Mouse (Mus musculus): ENCODE data around the gene Ctsh.
A peak's percentile ranks its signal among the peaks of the same experiment; 100 is the strongest.
"Not testable (repeated sequence)": the region's sequence is repeated elsewhere in the genome, so short reads cannot be mapped to it uniquely, and the experiment has no call there.

Gene Ctsh

DNA sequence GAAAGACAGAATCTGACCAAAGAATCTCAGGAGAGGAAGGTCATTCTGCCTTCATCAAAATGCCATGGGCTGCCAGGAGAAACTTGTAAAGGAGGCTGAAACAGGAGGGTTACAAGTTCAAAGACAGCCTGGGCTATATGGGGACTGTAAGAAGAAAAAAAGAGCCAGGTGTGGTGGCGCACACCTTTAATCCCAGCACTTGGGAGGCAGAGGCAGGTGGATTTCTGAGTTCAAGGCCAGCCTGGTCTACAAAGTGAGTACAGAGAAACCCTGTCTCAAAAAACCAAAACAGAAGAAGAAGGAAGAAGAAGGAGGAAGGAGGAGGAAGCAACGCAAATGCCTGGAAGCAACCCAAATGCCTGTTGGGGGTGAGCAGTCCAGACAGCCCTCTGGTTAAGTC, at the start of gene Ctsh:
Gene Ctsh, plus strand, starts transcription at position 301 of the 400 bp plus-strand sequence.
- no peak for DNase-seq (ENCODE audit: low spot score)

- DNase-seq (ENCODE audit: low spot score): no peak
These were observed 47.5 kb upstream of the Ctsh start for GRCm38 (mm10) chr9:90006432-90006831.

DNA sequence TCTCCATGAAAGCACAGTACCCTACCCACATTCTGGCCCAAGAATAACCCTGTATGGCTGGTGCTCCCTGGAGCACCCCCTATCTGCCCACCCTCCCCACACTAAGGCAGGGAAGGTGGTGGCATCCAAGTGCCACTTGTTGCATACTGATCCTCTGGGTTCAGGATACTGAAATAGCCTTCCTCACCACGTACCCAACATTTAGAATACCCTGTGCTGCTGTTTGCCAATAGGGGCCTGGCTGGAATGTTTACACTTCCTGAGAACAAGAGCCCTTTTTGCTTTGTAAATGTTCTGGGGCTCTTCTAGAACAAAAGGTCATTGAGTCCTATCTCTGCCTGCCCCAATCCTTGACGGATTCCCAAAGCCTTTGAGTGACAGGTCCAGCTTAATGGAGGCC, 46.9 kb upstream of the Ctsh start:
- no peak for DNase-seq (ENCODE audit: low spot score)

DNA sequence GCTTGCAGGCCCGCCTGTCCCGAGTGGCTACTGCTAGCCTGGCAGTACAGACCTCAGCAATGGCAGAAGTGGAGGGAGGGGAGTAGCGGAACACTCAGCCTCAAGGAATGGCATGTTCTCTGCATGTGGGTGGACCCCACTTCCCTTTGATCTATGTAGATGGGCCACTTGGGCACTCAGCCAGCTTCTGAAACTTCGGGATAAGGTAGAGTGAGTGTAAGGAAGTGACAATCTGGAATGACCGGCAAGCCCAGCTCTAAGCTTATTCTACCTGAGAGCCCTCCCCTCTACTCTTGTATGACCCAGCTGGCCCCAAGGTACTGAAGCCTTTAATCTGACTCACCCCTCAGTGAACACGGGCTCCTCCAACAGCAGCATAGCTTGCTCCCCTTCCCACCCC, 45.8 kb upstream of the Ctsh start:
- no peak for DNase-seq (ENCODE audit: low spot score)

DNA sequence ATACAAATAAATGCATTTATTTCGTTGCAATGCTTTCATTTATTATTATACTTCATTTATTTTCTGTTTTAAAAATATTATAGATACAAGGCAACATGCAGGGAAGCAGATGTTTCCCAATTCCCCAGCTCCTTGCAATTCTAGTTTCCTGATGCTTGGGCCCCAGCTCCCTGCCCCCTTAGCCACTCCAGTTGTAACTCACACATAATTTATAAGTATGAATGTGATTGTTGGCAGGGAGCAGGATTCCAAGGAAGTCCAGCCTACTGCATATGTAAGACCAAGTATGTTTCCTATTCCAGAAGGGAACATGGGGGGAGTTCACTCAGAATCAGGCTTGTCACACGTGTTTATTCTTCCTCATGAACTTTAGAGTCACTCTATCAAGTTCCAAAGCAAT, 42.1 kb upstream of the Ctsh start:
- DNase-seq (ENCODE audit: low spot score): no peak

- DNase-seq (ENCODE audit: low spot score): no peak
These were observed 39.3 kb upstream of the Ctsh start for GRCm38 (mm10) chr9:90014649-90015048.

- no peak for DNase-seq (ENCODE audit: low spot score)
These were observed 37.7 kb upstream of the Ctsh start for GRCm38 (mm10) chr9:90016204-90016603.

GRCm38 (mm10) chr9:90020866-90021265, 33.1 kb upstream of the Ctsh start:
- no peak for DNase-seq (ENCODE audit: low spot score)

GRCm38 (mm10) chr9:90021442-90021841, 32.5 kb upstream of the Ctsh start:
- DNase-seq (ENCODE audit: low spot score): no peak

- DNase-seq (ENCODE audit: low spot score): no peak
These were observed 26.2 kb upstream of the Ctsh start for GRCm38 (mm10) chr9:90027709-90028108.

DNA sequence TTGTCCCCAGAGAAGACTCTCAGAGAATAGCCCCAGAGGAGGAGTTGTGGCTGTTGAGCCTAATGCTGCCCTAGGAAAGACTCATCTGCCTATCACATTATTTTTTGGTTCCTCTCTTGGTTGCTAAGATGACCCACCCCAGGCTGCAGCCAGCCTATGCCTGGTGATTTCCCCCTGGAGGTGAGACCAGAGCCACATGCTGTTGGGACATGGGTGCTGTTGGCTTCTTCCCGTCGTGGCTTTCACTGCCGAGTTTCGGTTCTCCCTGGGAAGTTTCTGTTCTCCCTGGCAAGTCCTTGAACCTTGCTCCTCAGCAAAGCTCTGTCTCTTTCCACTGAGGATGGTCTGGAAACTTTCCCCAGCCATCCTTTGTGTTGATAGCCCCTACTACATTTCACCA, 20.0 kb upstream of the Ctsh start:
- DNase-seq (ENCODE audit: low spot score): no peak

DNA sequence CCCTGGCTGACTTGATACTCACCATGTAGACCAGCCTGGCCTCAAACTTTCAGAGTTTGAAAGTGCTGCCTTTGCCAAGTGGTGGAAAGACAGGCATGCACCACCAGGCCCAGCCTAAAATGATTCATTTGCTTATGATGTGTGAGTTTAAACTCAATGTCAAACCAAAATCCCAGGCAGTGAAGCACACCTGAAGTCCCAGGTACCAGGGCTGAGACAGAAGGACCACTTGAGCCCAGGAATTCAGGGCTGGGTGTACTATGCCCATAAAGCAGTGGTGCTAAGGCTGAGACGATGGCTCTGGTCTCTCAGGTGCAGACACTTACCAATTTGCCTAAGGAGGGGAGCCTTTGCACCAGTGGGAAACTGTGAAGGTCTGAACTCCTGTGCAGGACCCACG, 18.8 kb upstream of the Ctsh start:
- no peak for DNase-seq (ENCODE audit: low spot score)

- no peak for DNase-seq (ENCODE audit: low spot score)
These were observed 18.2 kb upstream of the Ctsh start for GRCm38 (mm10) chr9:90035794-90036193.

DNA sequence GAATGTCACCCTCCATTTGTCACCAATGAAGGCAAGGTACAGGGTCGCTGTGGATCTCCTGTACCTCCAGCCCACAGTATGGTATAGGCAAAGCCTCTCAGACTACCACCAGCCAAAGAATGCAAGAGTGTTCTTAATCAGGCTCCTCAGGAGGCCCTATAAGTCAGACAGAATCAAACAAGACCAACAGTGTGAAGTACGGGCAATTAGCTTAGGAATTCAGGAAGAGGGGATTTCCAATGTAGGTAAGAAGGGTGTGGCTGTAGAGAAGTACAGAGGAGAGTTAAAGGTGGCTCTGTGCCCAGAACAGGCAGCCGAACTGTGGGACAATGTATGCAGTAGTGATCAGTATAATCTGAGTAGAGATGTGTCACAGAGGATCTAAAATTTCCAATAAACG, 17.6 kb upstream of the Ctsh start:
- no peak for DNase-seq (ENCODE audit: low spot score)

GRCm38 (mm10) chr9:90038535-90038934, 15.4 kb upstream of the Ctsh start:
- no peak for DNase-seq (ENCODE audit: low spot score)

DNA sequence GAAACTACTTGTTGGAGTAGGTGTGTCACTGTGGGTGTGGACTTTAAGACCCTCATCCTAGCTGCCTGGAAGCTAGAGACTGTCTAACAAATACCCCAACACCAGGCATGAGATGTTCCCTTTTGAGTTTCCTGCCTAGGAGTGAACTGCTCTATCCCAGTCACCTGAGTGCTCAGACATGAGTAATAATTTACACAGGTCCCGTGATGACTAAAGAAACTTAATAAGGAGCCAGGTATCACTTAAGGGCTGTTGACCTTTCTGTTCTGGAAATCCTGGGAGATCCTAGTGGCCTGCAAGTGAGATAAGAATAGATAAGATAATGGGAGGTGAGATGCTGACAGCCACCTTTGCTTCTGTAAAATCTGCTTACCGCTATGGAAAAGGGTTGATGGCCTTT, 13.0 kb upstream of the Ctsh start:
- no peak for DNase-seq (ENCODE audit: low spot score)

DNA sequence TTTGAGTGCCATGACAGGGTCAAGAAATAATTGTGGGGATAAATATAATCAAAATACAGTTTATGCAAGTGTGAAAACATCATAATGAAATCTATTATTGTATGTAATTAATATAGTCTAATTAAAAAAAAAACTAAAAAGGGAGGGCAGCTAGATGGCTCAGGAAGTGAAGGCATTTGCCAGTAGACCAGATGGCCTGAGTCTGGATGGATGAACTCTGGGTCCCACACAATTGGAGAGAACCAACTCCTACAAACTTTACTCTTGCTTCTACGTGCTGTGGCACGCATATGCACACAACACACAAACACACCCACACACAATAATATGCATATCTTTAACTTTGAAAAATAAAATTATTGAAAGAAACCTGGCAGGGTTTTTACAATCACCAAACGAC, 12.4 kb upstream of the Ctsh start:
- no peak for DNase-seq (ENCODE audit: low spot score)

DNA sequence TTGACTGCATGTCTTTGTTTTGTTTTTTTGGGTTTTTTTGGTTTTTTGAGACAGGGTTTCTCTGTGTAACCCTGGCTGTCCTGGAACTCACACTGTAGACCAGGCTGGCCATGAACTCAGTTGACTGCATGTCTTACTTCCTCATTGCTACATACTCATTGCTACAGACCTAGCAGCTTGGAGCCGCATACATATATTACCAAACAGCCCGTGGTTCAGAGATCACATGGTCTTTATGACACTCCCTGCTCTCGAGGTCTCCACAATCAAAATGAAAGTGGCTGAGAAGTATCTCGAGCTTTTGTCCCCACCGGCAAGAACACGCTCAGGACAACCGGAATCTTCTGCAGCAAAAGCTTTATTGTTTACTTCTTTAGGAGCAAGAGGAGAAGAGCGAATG, 11.0 kb upstream of the Ctsh start:
- DNase-seq (ENCODE audit: low spot score): not testable (repeated sequence)

GRCm38 (mm10) chr9:90045191-90045590, 8.8 kb upstream of the Ctsh start:
- no peak for DNase-seq (ENCODE audit: low spot score)

DNA sequence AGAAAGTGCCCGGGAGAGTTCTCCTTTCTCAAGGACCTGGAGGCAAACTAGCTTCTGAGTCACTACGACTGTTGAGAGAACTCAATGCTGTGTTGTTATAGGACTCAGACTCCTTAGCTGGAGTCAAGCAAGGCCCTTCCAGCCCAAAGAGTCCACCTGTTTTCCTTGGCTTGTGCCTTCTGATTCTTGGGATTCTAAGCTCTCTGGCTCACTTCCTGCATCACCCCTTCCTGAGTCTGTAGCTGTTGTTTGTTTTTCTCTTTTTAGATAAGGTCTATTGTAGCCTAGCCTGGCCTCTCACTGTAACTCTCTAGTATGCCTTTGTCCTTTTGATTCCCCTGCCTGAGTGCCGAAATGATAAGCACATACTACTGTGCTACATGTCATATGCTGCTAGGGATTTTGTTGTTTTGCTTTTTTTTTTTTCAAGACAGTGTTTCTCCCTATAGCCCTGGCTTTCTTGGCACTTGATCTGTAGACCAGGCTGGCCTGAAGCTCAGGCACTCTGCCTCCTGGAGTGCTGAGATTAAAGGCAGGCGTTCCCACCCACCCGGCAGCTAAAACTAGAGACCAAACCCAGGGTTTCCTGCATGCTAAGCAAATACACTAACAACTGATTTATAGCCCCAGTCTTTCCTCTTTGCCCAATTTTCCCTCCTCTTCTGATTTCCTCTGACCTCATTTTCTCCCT, 5.9 kb upstream of the Ctsh start:
- DNase-seq (ENCODE audit: low spot score): no peak

DNA sequence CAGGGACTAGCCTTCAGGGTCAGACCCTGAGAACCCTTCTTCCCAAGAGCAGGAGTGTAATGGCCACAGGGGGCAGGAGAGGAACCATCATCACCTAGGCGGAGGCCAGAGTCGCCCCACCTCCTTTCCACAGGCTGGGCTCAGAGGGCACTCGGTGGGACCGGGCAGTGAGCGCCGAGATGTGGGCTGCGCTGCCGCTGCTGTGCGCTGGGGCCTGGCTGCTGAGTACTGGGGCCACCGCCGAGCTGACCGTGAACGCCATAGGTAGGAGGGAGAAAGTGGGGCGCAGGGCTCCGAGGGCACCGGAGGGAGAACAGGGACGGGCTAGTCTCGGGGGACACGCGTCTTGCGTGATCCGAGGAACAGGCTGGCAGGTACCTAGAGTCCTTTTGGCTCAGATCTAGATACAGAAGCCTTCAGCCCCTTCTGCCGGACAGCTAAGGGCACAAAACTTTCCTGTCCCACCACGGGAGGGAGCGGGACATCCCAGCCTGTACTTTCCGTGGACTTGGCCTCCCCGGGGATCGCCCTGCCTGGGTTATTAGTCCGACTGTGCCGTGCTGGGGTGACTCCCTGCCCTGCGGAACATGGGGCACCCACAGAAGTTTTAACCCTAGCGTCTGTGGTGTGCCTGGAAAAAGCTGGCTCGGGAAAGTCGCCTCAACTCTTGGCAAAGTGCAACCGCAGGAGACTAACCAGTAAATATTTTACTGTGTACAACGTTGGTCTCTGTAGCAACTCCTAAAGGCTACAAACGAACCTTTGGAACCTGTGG, 606 bp downstream of the Ctsh start:
- peak; percentile 36 for DNase-seq (ENCODE audit: low spot score)

GRCm38 (mm10) chr9:90055409-90055808, 1.5 kb downstream of the Ctsh start:
- DNase-seq (ENCODE audit: low spot score): no peak

GRCm38 (mm10) chr9:90055911-90056310, 2.0 kb downstream of the Ctsh start:
- no peak for DNase-seq (ENCODE audit: low spot score)

- no peak for DNase-seq (ENCODE audit: low spot score)
These were observed 2.8 kb downstream of the Ctsh start for GRCm38 (mm10) chr9:90056716-90057115.

Measured in spleen, adult 12 weeks (tissue).